Mouse (Mus musculus): Measurements from ENCODE around the gene Hs6st1.
A peak's percentile ranks its signal among the peaks of the same experiment; 100 is the strongest.

Gene Hs6st1

GRCm38 (mm10) chr1:36065761-36066150, 2.4 kb upstream of the Hs6st1 start:
- peak; percentile 33 for DNase-seq

- DNase-seq = peak; percentile 31
Measured at GRCm38 (mm10) chr1:36066216-36066980, 1.8 kb upstream of the Hs6st1 start.

GRCm38 (mm10) chr1:36067201-36067600, 999 bp upstream of the Hs6st1 start:
- DNase-seq = peak; percentile 71

GRCm38 (mm10) chr1:36067611-36068010, 589 bp upstream of the Hs6st1 start:
- DNase-seq = no peak

GRCm38 (mm10) chr1:36068531-36069120, 426 bp downstream of the Hs6st1 start:
- peak; percentile 77 for DNase-seq

GRCm38 (mm10) chr1:36069291-36069771, 1.1 kb downstream of the Hs6st1 start:
- DNase-seq = peak; percentile 79

GRCm38 (mm10) chr1:36070190-36070589, 2.0 kb downstream of the Hs6st1 start:
- peak; percentile 45 for DNase-seq

- DNase-seq = peak; percentile 32
Measured at GRCm38 (mm10) chr1:36070740-36071139, 2.5 kb downstream of the Hs6st1 start.

- peak; percentile 24 for DNase-seq
Measured at GRCm38 (mm10) chr1:36071176-36071575, 3.0 kb downstream of the Hs6st1 start.

GRCm38 (mm10) chr1:36071611-36072010, 3.4 kb downstream of the Hs6st1 start:
- peak; percentile 36 for DNase-seq

- DNase-seq = peak; percentile 34
Measured at GRCm38 (mm10) chr1:36072588-36073556, 4.7 kb downstream of the Hs6st1 start.

GRCm38 (mm10) chr1:36073566-36073965, 5.4 kb downstream of the Hs6st1 start:
- no peak for DNase-seq

GRCm38 (mm10) chr1:36074197-36074596, 6.0 kb downstream of the Hs6st1 start:
- DNase-seq = no peak

- no peak for DNase-seq
Measured at GRCm38 (mm10) chr1:36074968-36075367, 6.8 kb downstream of the Hs6st1 start.

- DNase-seq = no peak
Measured at GRCm38 (mm10) chr1:36075652-36076051, 7.5 kb downstream of the Hs6st1 start.

- DNase-seq = no peak
Measured at GRCm38 (mm10) chr1:36077084-36077483, 8.9 kb downstream of the Hs6st1 start.

- no peak for DNase-seq
Measured at GRCm38 (mm10) chr1:36078250-36078649, 10.1 kb downstream of the Hs6st1 start.

GRCm38 (mm10) chr1:36079679-36080078, 11.5 kb downstream of the Hs6st1 start:
- DNase-seq = peak; percentile 65

GRCm38 (mm10) chr1:36080974-36081373, 12.8 kb downstream of the Hs6st1 start:
- no peak for DNase-seq

GRCm38 (mm10) chr1:36082184-36082583, 14.0 kb downstream of the Hs6st1 start:
- DNase-seq = no peak

- DNase-seq = no peak
Measured at GRCm38 (mm10) chr1:36083554-36083953, 15.4 kb downstream of the Hs6st1 start.

- no peak for DNase-seq
Measured at GRCm38 (mm10) chr1:36085069-36085468, 16.9 kb downstream of the Hs6st1 start.

GRCm38 (mm10) chr1:36088367-36088766, 20.2 kb downstream of the Hs6st1 start:
- no peak for DNase-seq
